In genomic region chr4:121227072-121227471, GRCm38 (mm10) we compare ENCODE assay signal across 13 mouse cellular contexts. TPM values are rescaled to one million over a fixed set of nuclear protein-coding genes. Genes with fewer than 3 reads are reported as not detected.
A peak's percentile ranks its signal among the peaks of the same experiment; 100 is the strongest.
DNase-seq lines count a peak whose midpoint lies in the region; ATAC-seq lines count a peak whose summit lies in the region.
"Had no signal": no experiment of that assay in that cellular context is flagged by ENCODE, and none has a peak within 500 bp of the region (broad histone marks: within the 10 kb centered on the region; RNA-seq: fewer than 3 reads in every experiment).

No protein-coding gene starts in this region.

- no peak overlapping the region for H3K4me3 ChIP-seq in embryonic facial prominence, embryonic 14.5 days (ENCODE audit: low read depth, low read length)
- H3K4me3 ChIP-seq in embryonic facial prominence, embryonic 10.5 days, result no peak overlapping the region
- no peak overlapping the region for H3K4me3 ChIP-seq in intestine, embryonic 16.5 days (ENCODE audit: low read length)
- H3K4me3 ChIP-seq: limb, embryonic 15.5 days; lung, embryonic 15.5 days had no signal

- no peak overlapping the region for H3K9ac ChIP-seq in embryonic facial prominence, embryonic 14.5 days (ENCODE audit: low read depth, low read length)
- H3K9ac ChIP-seq in intestine, embryonic 16.5 days (ENCODE audit: low read depth, low read length), result no peak overlapping the region
- H3K9ac ChIP-seq: limb, embryonic 15.5 days; lung, embryonic 15.5 days had no signal

- no peaks in the 10 kb centered on the region for H3K9me3 ChIP-seq in embryonic facial prominence, embryonic 14.5 days (ENCODE audit: control insufficient read depth, low read length)
- H3K9me3 ChIP-seq in embryonic facial prominence, embryonic 10.5 days, result 0 out of 2 replicates have a peak, but pooled peaks cover 7% of the 10 kb centered on the region
- H3K9me3 ChIP-seq in intestine, embryonic 16.5 days (ENCODE audit: control insufficient read depth, low read length), result no peaks in the 10 kb centered on the region
- H3K9me3 ChIP-seq: limb, embryonic 15.5 days; lung, embryonic 15.5 days had no signal

- no peak for ATAC-seq in embryonic facial prominence, embryonic 14.5 days (ENCODE audit: low read depth)
- no peak for ATAC-seq in intestine, embryonic 16.5 days
- ATAC-seq: intestine, postnatal 0 days had no signal

- peak; percentile 38 for DNase-seq in embryonic facial prominence, embryonic 14.5 days (ENCODE audit: low spot score)
- no peak for DNase-seq in embryonic facial prominence, embryonic 10.5 days (ENCODE audit: low spot score)
- peak; percentile 41 for DNase-seq in heart, adult 8-10 months (ENCODE audit: low spot score)
- no peak for DNase-seq in heart, postnatal 4 days
- DNase-seq in brain, adult 2 months (ENCODE audit: low read depth, low spot score), result peak; percentile 80
- peak; percentile 78 for DNase-seq in layer of hippocampus, adult 9-11 months
- no peak for DNase-seq in thymus, postnatal 36 days
- DNase-seq: adrenal gland, postnatal 14 days; kidney, postnatal 4 days had no signal

- no peak overlapping the region for H3K4me2 ChIP-seq in embryonic facial prominence, embryonic 14.5 days (ENCODE audit: low read depth, low read length)
- H3K4me2 ChIP-seq in intestine, embryonic 16.5 days (ENCODE audit: low read depth, low read length), result no peak overlapping the region
- H3K4me2 ChIP-seq: limb, embryonic 15.5 days; lung, embryonic 15.5 days had no signal

- H3K27ac ChIP-seq in embryonic facial prominence, embryonic 14.5 days (replicated peaks; ENCODE audit: low read depth, low read length), result no peak overlapping the region
- H3K27ac ChIP-seq in embryonic facial prominence, embryonic 10.5 days (replicated peaks), result no peak overlapping the region
- H3K27ac ChIP-seq in intestine, embryonic 16.5 days (ENCODE audit: low read length), result no peak overlapping the region
- H3K27ac ChIP-seq: limb, embryonic 15.5 days; lung, embryonic 15.5 days had no signal

- no peaks in the 10 kb centered on the region; the same call in 1 of the 2 replicates for H3K27me3 ChIP-seq in embryonic facial prominence, embryonic 14.5 days (replicated peaks; ENCODE audit: control insufficient read depth, insufficient read depth, low read length)
- 0 out of 2 replicates have a peak, but pooled peaks cover 9% of the 10 kb centered on the region for H3K27me3 ChIP-seq in embryonic facial prominence, embryonic 10.5 days (replicated peaks; ENCODE audit: low read depth, poor library complexity, severe bottlenecking)
- no peaks in the 10 kb centered on the region for H3K27me3 ChIP-seq in intestine, embryonic 16.5 days (replicated peaks; ENCODE audit: control insufficient read depth, insufficient read depth, low read length)

- 46% methylated on average over 1 of the region's 1 CpGs for WGBS in embryonic facial prominence, embryonic 14.5 days
- WGBS in embryonic facial prominence, embryonic 10.5 days, result 66% methylated on average over 1 of the region's 1 CpGs
- whole genome bisulfite sequencing in intestine, embryonic 16.5 days, result 63% methylated on average over 1 of the region's 1 CpGs

- H3K4me1 ChIP-seq in embryonic facial prominence, embryonic 14.5 days (ENCODE audit: control insufficient read depth, insufficient read depth, low read length), result no peaks in the 10 kb centered on the region
- peaks cover 11% of the 10 kb centered on the region; the same call in 1 of the 2 replicates for H3K4me1 ChIP-seq in embryonic facial prominence, embryonic 10.5 days
- no peaks in the 10 kb centered on the region for H3K4me1 ChIP-seq in intestine, embryonic 16.5 days (ENCODE audit: control insufficient read depth, insufficient read depth, low read length)
- H3K4me1 ChIP-seq: limb, embryonic 15.5 days; lung, embryonic 15.5 days had no signal

- H3K36me3 ChIP-seq in embryonic facial prominence, embryonic 14.5 days (ENCODE audit: control insufficient read depth, insufficient read depth, low read length), result no peaks in the 10 kb centered on the region
- H3K36me3 ChIP-seq in embryonic facial prominence, embryonic 10.5 days (replicated peaks), result no peaks in the 10 kb centered on the region
- H3K36me3 ChIP-seq in intestine, embryonic 16.5 days (ENCODE audit: control insufficient read depth, insufficient read depth, low read length), result no peaks in the 10 kb centered on the region
- H3K36me3 ChIP-seq: limb, embryonic 15.5 days; lung, embryonic 15.5 days had no signal

RNA-seq across cellular contexts. Expression of gene Rlf, which starts 12.2 kb away (rescaled TPM):
- 18.6 and 20.3 TPM in 2 replicates for polyA plus RNA-seq in embryonic facial prominence, embryonic 14.5 days (2014; fragmentation: Nextera tagmentation; extraction: Ambion mirVana)
- 28.0 and 30.7 TPM in 2 replicates for polyA plus RNA-seq in embryonic facial prominence, embryonic 10.5 days (2016; fragmentation: Nextera tagmentation; extraction: Ambion mirVana)
- total RNA-seq in heart, adult 8-10 months (2022), result 1 to 10 TPM; 9.0 to 9.7 (median 9.5) TPM
- total RNA-seq in heart, postnatal 4 days (2021), result 10 to 100 TPM; 22.0 to 23.1 TPM
- 15.1 and 15.7 TPM in 2 replicates for polyA plus RNA-seq in intestine, embryonic 16.5 days (2015; fragmentation: Nextera tagmentation; extraction: Ambion mirVana)

Comparison
In these comparisons a context has a peak if more than half of its experiments do, and no peak if none do; other contexts are left out.
1. DNase-seq: peak in embryonic facial prominence, embryonic 14.5 days (single experiment), heart, adult 8-10 months (single experiment), brain, adult 2 months (single experiment) and layer of hippocampus, adult 9-11 months (single experiment); none in embryonic facial prominence, embryonic 10.5 days (single experiment), heart, postnatal 4 days (single experiment) and thymus, postnatal 36 days (0 of 2).